Mouse (Mus musculus) hindbrain, embryonic 16.5 days (tissue): ENCODE measurements around the gene Msl1. TPM values are rescaled to one million over a fixed set of nuclear protein-coding genes. Genes with fewer than 3 reads are reported as not detected.

Source experiments
- ATAC-seq: fragments of 200-750 bp; cut with Nextera tagmentation; 2 replicates; pipeline ENCODE4 v1.8.0; 2017; ENCODE audit warnings: moderate TSS enrichment, moderate library complexity
- H3K27ac ChIP-seq: fragments of 300-500 bp; sonication (generic); 2 replicates; pipeline ENCODE4 v1.5.1; 2014; ENCODE audit warnings: low read depth, mild to moderate bottlenecking, control low read depth, low read length, moderate library complexity
- H3K27me3 ChIP-seq: fragments of 300-500 bp; sonication (generic); replicated peaks from 2 replicates; pipeline ENCODE4 v1.6.1; 2014; ENCODE audit warnings: low read length; ENCODE audit not compliant: control insufficient read depth, insufficient read depth
- H3K36me3 ChIP-seq: fragments of 300-500 bp; sonication (generic); 2 replicates; pipeline ENCODE4 v1.6.1; 2014; ENCODE audit warnings: mild to moderate bottlenecking, low read length, moderate library complexity, mixed read lengths; ENCODE audit not compliant: control insufficient read depth, insufficient read depth
- H3K4me1 ChIP-seq: fragments of 300-500 bp; sonication (generic); 2 replicates; pipeline ENCODE4 v1.6.1; 2014; ENCODE audit warnings: low read depth, low read length; ENCODE audit not compliant: control insufficient read depth, insufficient read depth
- H3K4me2 ChIP-seq: fragments of 300-500 bp; sonication (generic); 2 replicates; pipeline ENCODE4 v1.6.1; 2014; ENCODE audit warnings: mild to moderate bottlenecking, low read length, control low read depth, moderate library complexity
- H3K4me3 ChIP-seq: fragments of 300-500 bp; sonication (generic); 2 replicates; pipeline ENCODE4 v1.5.1; 2014; ENCODE audit warnings: mild to moderate bottlenecking, low read length, control low read depth, moderate library complexity
- H3K9ac ChIP-seq: fragments of 300-500 bp; sonication (generic); 2 replicates; pipeline ENCODE4 v1.6.1; 2014; ENCODE audit warnings: low read depth, mild to moderate bottlenecking, control low read depth, low read length, moderate library complexity
- H3K9me3 ChIP-seq: fragments of 300-500 bp; sonication (generic); 2 replicates; pipeline ENCODE4 v1.6.1; 2014; ENCODE audit warnings: mild to moderate bottlenecking, low read length, moderate library complexity; ENCODE audit not compliant: control insufficient read depth
- WGBS: fragments of 180-500 bp; shearing (Covaris S2); extraction: QIAGEN DNeasy Blood & Tissue Kit; methylation state at CpG from one replicate; pipeline ENCODE4 v1.1.7; 2014; 5-methylcytosine and 5-hydroxymethylcytosine counted together
- polyA plus RNA-seq: library from polyadenylated mRNA; unstranded; fragments of >200 nt; fragmentation: Nextera tagmentation; extraction: Ambion mirVana; gene quantifications from 2 replicates; pipeline ENCODE4 v1.2.1, GENCODE M21; 2015

Msl1 gene
- polyA plus RNA-seq, 1 experiment from 2014 or later: 28.2 TPM

- no peak overlapping the region for H3K27ac ChIP-seq
- H3K9ac ChIP-seq: no peak overlapping the region
- no peaks in the 10 kb centered on the region for H3K9me3 ChIP-seq
- no peak overlapping the region for H3K4me2 ChIP-seq
- H3K27me3 ChIP-seq: no peaks in the 10 kb centered on the region
- no peak for ATAC-seq
- no peaks in the 10 kb centered on the region for H3K4me1 ChIP-seq
- H3K4me3 ChIP-seq: no peak overlapping the region
- WGBS: 94% methylated on average over 2 of the region's 2 CpGs
- peaks cover 62% of the 10 kb centered on the region for H3K36me3 ChIP-seq
Measured at GRCm38 (mm10) chr11:98827877-98828276, 32.6 kb downstream of the Msl1 start.

- Histone ChIP-seq H3K4me1 (no peaks in the 10 kb centered on the region), H3K4me3 (no peak overlapping the region), H3K9me3 (no peaks in the 10 kb centered on the region), H3K9ac (no peak overlapping the region), H3K36me3 (peaks cover 57% of the 10 kb centered on the region), H3K4me2 (no peak overlapping the region), H3K27ac (no peak overlapping the region), H3K27me3 (no peaks in the 10 kb centered on the region)
- 74% methylated on average over 12 of the region's 12 CpGs for WGBS
- ATAC-seq: no peak
Measured at GRCm38 (mm10) chr11:98829091-98829775, 33.9 kb downstream of the Msl1 start.

GRCm38 (mm10) chr11:98829875-98830274 is 34.6 kb downstream of the Msl1 start:
- WGBS: 76% methylated on average over 4 of the region's 4 CpGs
- ATAC-seq: no peak

GRCm38 (mm10) chr11:98835296-98835695 is 40.0 kb downstream of the Msl1 start:
- H3K4me2 ChIP-seq: no peak overlapping the region
- H3K9me3 ChIP-seq: no peaks in the 10 kb centered on the region
- no peak for ATAC-seq
- peaks cover 23% of the 10 kb centered on the region for H3K36me3 ChIP-seq
- no peak overlapping the region for H3K4me3 ChIP-seq
- H3K27ac ChIP-seq: no peak overlapping the region
- no peak overlapping the region; the same call in 1 of the 2 replicates for H3K9ac ChIP-seq
- WGBS: 40% methylated on average over 5 of the region's 5 CpGs
- peaks cover 25% of the 10 kb centered on the region for H3K4me1 ChIP-seq
- no peaks in the 10 kb centered on the region for H3K27me3 ChIP-seq

More at GRCm38 (mm10) chr11:98829875-98830274, 34.6 kb downstream of the Msl1 start:
- H3K36me3 ChIP-seq: peaks cover 52% of the 10 kb centered on the region
- no peaks in the 10 kb centered on the region for H3K4me1 ChIP-seq
- H3K9ac ChIP-seq: no peak overlapping the region
- no peak overlapping the region for H3K4me3 ChIP-seq
- H3K27ac ChIP-seq: no peak overlapping the region
- H3K4me2 ChIP-seq: no peak overlapping the region
- no peaks in the 10 kb centered on the region for H3K27me3 ChIP-seq
- H3K9me3 ChIP-seq: no peaks in the 10 kb centered on the region

- no peak overlapping the region for H3K27ac ChIP-seq
- peaks cover 21% of the 10 kb centered on the region for H3K36me3 ChIP-seq
- H3K9me3 ChIP-seq: no peaks in the 10 kb centered on the region
- H3K4me1 ChIP-seq: peaks cover 25% of the 10 kb centered on the region
- H3K4me2 ChIP-seq: no peak overlapping the region
- ATAC-seq: no peak
- WGBS: 71% methylated on average over 3 of the region's 3 CpGs
- H3K9ac ChIP-seq: no peak overlapping the region
- H3K27me3 ChIP-seq: no peaks in the 10 kb centered on the region
- no peak overlapping the region for H3K4me3 ChIP-seq
Measured at GRCm38 (mm10) chr11:98835725-98836124, 40.4 kb downstream of the Msl1 start.

- Histone ChIP-seq H3K27me3 (no peaks in the 10 kb centered on the region), H3K36me3 (peaks cover 21% of the 10 kb centered on the region), H3K27ac (no peak overlapping the region), H3K9me3 (no peaks in the 10 kb centered on the region), H3K4me1 (peaks cover 25% of the 10 kb centered on the region), H3K9ac (no peak overlapping the region; the same call in 1 of the 2 replicates), H3K4me2 (peak overlapping the region; percentile 92), H3K4me3 (peak overlapping the region; percentile 75)
- WGBS: 32% methylated on average over 7 of the region's 7 CpGs
- ATAC-seq: peak; percentile 21
Measured at GRCm38 (mm10) chr11:98836128-98836527, 40.8 kb downstream of the Msl1 start.

GRCm38 (mm10) chr11:98836651-98837141 is 41.4 kb downstream of the Msl1 start, which contains the start of gene Rapgefl1:
TSS of gene Rapgefl1 (plus strand) at chr11:98836785.
- Histone ChIP-seq H3K9ac (peak within 1 kb of the TSS; percentile 95), H3K9me3 (no peaks in the 10 kb centered on the region), H3K4me2 (peak within 1 kb of the TSS; percentile 92), H3K27me3 (no peaks in the 10 kb centered on the region), H3K4me3 (peak within 1 kb of the TSS; percentile 75), H3K27ac (peak within 1 kb of the TSS; percentile 84), H3K4me1 (peaks cover 25% of the 10 kb centered on the region), H3K36me3 (peaks cover 15% of the 10 kb centered on the region)
- WGBS: 0% methylated on average over 32 of the region's 48 CpGs
- peak; percentile 93 for ATAC-seq

- Histone ChIP-seq H3K9me3 (no peaks in the 10 kb centered on the region), H3K27me3 (no peaks in the 10 kb centered on the region), H3K4me1 (peaks cover 25% of the 10 kb centered on the region), H3K36me3 (peaks cover 10% of the 10 kb centered on the region), H3K9ac (peak overlapping the region; percentile 95), H3K4me2 (peak overlapping the region; percentile 92), H3K27ac (peak overlapping the region; percentile 84), H3K4me3 (peak overlapping the region; percentile 75)
- WGBS: under 1% methylated on average over 11 of the region's 29 CpGs
- ATAC-seq: peak; percentile 43
Measured at GRCm38 (mm10) chr11:98837231-98837704, 42.0 kb downstream of the Msl1 start.

GRCm38 (mm10) chr11:98837917-98838316 is 42.6 kb downstream of the Msl1 start:
- H3K27ac ChIP-seq: no peak overlapping the region
- peaks cover 4% of the 10 kb centered on the region for H3K36me3 ChIP-seq
- H3K4me3 ChIP-seq: peak overlapping the region; percentile 75
- peaks cover 25% of the 10 kb centered on the region for H3K4me1 ChIP-seq
- 46% methylated on average over 11 of the region's 11 CpGs for WGBS
- ATAC-seq: peak; percentile 3; the same call in 1 of the 2 replicates
- no peaks in the 10 kb centered on the region for H3K27me3 ChIP-seq
- H3K4me2 ChIP-seq: peak overlapping the region; percentile 92
- peak overlapping the region; percentile 95 for H3K9ac ChIP-seq
- no peaks in the 10 kb centered on the region for H3K9me3 ChIP-seq
